Mouse (Mus musculus): Measurements from ENCODE around the gene Mpp4.

- TF ChIP-seq CTCF (IDR thresholded peaks at IDR 0.05; ENCODE audit: low read depth, low read length) (no peak), POLR2A (IDR thresholded peaks at IDR 0.05; ENCODE audit: borderline replicate concordance, low read depth, low read length) (no peak)
Measured at GRCm38 (mm10) chr1:59182373-59182772, 19.2 kb upstream of the Mpp4 start.

Measured in bone marrow macrophage, adult 2 months (primary cell).